Mouse (Mus musculus): Measurements from ENCODE around the gene Tfpi. TPM values are rescaled to one million over a fixed set of nuclear protein-coding genes. Genes with fewer than 3 reads are reported as not detected.
"Not testable (repeated sequence)": the region's sequence is repeated elsewhere in the genome, so short reads cannot be mapped to it uniquely, and the experiment has no call there.

The Tfpi gene
- polyA plus RNA-seq, 1 experiment from 2014 or later = 24.6 TPM

GRCm38 (mm10) chr2:84504954-84505394 is 28.4 kb upstream of the Tfpi start:
- not testable (repeated sequence) for H3K4me1 ChIP-seq; H3K9ac ChIP-seq; ATAC-seq (ENCODE audit: insufficient number of reproducible peaks, low FRiP score, low TSS enrichment, low read depth); H3K4me3 ChIP-seq (replicated peaks); H3K36me3 ChIP-seq; H3K9me3 ChIP-seq (replicated peaks); H3K27me3 ChIP-seq
- peak overlapping the region; percentile 66; the same call in 1 of the 2 replicates for H3K27ac ChIP-seq (replicated peaks)
- H3K4me2 ChIP-seq (replicated peaks) = 0 out of 2 replicates have a peak overlapping the region, but pooled peaks have one; percentile 12
- 56% methylated on average over 7 of the region's 11 CpGs for WGBS

DNA sequence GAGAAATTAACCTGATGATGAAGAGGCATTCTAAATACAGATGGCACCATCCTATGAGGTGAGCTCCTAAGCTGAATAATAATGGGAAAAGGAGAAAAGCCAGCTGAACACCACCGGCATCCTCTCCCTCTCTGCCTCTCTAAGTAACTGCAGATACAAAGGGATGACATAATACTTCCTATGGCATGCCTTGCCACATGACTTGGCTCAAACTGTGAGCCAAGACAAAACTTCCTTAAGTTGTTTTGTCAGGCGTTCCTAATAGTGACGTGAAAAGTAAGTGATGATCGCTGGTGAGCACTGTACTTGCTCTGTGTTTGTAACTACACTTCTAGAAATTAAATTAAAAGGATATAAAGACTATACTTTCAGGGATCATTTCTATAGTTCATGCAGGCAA is 27.7 kb upstream of the Tfpi start:
- no peaks in the 10 kb centered on the region for H3K4me1 ChIP-seq
- no peaks in the 10 kb centered on the region for H3K9me3 ChIP-seq (replicated peaks)
- WGBS = 65% methylated on average over 4 of the region's 4 CpGs
- ATAC-seq (ENCODE audit: insufficient number of reproducible peaks, low FRiP score, low TSS enrichment, low read depth) = no peak
- H3K9ac ChIP-seq = no peak overlapping the region
- H3K36me3 ChIP-seq = no peaks in the 10 kb centered on the region
- H3K4me2 ChIP-seq (replicated peaks) = no peak overlapping the region
- H3K27ac ChIP-seq (replicated peaks) = no peak overlapping the region
- H3K27me3 ChIP-seq = no peaks in the 10 kb centered on the region
- H3K4me3 ChIP-seq (replicated peaks) = no peak overlapping the region

DNA sequence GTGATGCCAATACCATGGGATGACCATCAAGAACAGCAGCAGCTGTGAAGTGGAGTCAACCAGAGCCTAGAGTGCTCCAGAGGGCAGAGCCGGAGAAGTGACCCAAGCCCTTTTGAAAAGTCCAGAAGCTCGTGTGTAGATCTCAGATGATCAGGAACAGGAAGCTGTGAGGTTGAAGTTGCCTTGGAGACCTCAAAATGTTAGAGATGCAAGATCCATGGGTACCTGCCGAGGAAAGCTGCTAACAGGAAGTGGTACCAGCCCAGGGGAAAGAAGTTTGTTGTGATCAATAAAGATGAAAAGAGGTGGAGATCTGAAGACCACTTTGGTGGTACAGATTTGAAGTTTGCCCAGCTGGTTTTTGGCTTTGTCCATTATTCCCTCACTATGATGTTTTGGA is 22.3 kb upstream of the Tfpi start:
- Histone ChIP-seq H3K4me3 (replicated peaks) (no peak overlapping the region), H3K4me1 (no peaks in the 10 kb centered on the region), H3K27ac (replicated peaks) (no peak overlapping the region), H3K4me2 (replicated peaks) (no peak overlapping the region), H3K36me3 (no peaks in the 10 kb centered on the region), H3K9ac (no peak overlapping the region), H3K27me3 (no peaks in the 10 kb centered on the region), H3K9me3 (replicated peaks) (no peaks in the 10 kb centered on the region)
- 68% methylated on average over 3 of the region's 3 CpGs for WGBS
- ATAC-seq (ENCODE audit: insufficient number of reproducible peaks, low FRiP score, low TSS enrichment, low read depth) = no peak

DNA sequence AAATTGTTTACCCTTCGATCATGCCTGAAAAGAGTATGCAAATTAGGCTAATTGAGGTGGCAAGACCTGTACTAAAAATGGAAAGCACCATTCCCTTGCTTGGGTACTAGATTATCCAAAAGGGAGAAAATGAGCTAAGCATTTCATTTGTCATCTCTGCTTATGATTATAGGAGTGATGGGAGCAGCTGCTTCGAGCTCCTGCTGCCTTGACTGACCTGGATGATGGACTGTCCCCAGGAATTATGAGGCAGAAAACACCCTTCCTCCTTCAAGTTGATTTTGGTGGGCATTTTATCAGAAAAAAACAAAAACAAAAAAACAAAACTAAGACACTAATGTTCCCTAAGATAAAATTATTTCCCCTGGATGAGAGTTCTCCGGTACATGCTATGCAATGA is 18.5 kb upstream of the Tfpi start:
- 75% methylated on average over 3 of the region's 3 CpGs for WGBS
- H3K9me3 ChIP-seq (replicated peaks) = no peaks in the 10 kb centered on the region

DNA sequence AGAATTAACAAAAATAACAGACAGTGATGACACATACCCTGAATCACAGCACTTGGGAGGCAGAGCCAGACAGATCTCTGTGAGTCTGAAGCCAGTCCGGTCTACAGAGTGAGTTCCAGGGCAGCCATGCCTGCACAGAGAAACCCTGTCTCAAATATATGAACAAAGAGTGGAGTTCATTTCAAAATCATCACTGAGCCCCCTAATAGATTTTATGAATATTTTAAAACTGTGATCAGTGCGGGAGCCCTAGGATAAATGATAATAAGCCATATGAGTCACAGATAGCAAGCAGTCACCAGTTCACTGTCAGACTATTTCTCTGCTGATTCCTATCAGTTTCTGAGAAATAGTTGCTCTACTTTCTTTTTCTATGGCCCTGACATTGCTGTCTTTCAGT is 17.1 kb upstream of the Tfpi start:
- Histone ChIP-seq H3K27ac (replicated peaks) (no peak overlapping the region), H3K9ac (no peak overlapping the region), H3K36me3 (no peaks in the 10 kb centered on the region), H3K9me3 (replicated peaks) (no peaks in the 10 kb centered on the region), H3K4me1 (no peaks in the 10 kb centered on the region), H3K4me2 (replicated peaks) (no peak overlapping the region), H3K4me3 (replicated peaks) (no peak overlapping the region), H3K27me3 (no peaks in the 10 kb centered on the region)
- 89% methylated on average over 2 of the region's 2 CpGs for WGBS
- ATAC-seq (ENCODE audit: insufficient number of reproducible peaks, low FRiP score, low TSS enrichment, low read depth) = no peak

More for the DNA sequence above, 18.5 kb upstream of the Tfpi start:
- no peak for ATAC-seq (ENCODE audit: insufficient number of reproducible peaks, low FRiP score, low TSS enrichment, low read depth)
- Histone ChIP-seq H3K36me3 (no peaks in the 10 kb centered on the region), H3K4me2 (replicated peaks) (no peak overlapping the region), H3K27ac (replicated peaks) (no peak overlapping the region), H3K9ac (no peak overlapping the region), H3K27me3 (no peaks in the 10 kb centered on the region), H3K4me3 (replicated peaks) (no peak overlapping the region), H3K4me1 (no peaks in the 10 kb centered on the region)

- 74% methylated on average over 1 of the region's 1 CpGs for WGBS
- no peak overlapping the region for H3K4me2 ChIP-seq (replicated peaks)
- H3K9me3 ChIP-seq (replicated peaks) = no peaks in the 10 kb centered on the region
- H3K4me3 ChIP-seq (replicated peaks) = no peak overlapping the region
- no peaks in the 10 kb centered on the region for H3K36me3 ChIP-seq
- H3K9ac ChIP-seq = no peak overlapping the region
- H3K27ac ChIP-seq (replicated peaks) = no peak overlapping the region
- no peak for ATAC-seq (ENCODE audit: insufficient number of reproducible peaks, low FRiP score, low TSS enrichment, low read depth)
- no peaks in the 10 kb centered on the region for H3K4me1 ChIP-seq
- H3K27me3 ChIP-seq = no peaks in the 10 kb centered on the region
These were observed 15.1 kb upstream of the Tfpi start for GRCm38 (mm10) chr2:84491715-84492114.

DNA sequence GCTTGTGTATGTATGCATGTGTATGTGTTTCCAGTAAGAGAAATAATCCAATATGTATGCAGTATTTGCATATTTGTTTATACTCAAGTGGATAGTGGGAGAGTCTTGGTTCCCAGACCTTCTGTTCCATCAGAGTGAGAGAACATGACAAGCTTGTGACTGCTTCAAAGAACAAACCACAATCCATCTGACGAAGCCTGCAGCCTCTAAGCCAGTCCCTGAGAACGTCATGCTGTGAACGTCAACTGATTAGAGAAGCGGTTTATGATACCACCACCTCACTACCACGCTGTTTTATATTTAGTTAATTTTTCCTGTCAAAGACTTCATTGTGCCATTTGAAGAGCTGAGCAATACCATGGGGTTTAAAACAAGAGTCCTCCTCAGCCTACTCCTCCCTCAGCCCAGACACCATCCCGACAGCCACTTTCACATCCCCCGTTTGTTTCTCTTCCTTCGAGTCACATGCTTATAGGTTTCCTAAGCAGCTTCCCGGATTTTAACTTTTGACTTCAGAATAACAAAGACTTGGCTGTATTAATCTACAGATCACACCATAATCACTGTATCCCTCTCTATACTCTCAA is 11.2 kb upstream of the Tfpi start:
- H3K9me3 ChIP-seq (replicated peaks) = no peaks in the 10 kb centered on the region
- H3K36me3 ChIP-seq = no peaks in the 10 kb centered on the region
- 61% methylated on average over 9 of the region's 9 CpGs for WGBS
- H3K4me2 ChIP-seq (replicated peaks) = no peak overlapping the region
- ATAC-seq (ENCODE audit: insufficient number of reproducible peaks, low FRiP score, low TSS enrichment, low read depth) = no peak
- H3K27ac ChIP-seq (replicated peaks) = no peak overlapping the region
- H3K4me3 ChIP-seq (replicated peaks) = no peak overlapping the region
- H3K27me3 ChIP-seq = no peaks in the 10 kb centered on the region
- H3K9ac ChIP-seq = no peak overlapping the region
- no peaks in the 10 kb centered on the region for H3K4me1 ChIP-seq

DNA sequence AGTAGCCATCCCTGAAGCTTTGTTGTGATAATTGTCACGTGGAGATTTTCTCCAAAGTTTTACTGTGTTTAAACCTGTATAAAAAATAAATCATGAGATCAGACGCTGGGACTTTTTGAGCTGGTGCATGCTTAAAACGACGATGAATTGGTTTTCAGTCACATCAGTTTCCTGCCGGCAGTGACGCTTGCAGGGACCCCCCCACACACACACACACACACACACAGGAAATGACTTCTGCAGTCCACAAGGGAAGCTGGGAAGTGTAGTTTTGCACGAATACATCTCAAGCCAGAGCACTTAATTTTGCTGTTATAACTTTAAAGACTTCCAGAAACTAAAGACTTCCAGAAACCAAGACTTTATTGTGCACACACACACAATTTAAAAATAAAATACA is 5.3 kb upstream of the Tfpi start:
- no peak overlapping the region for H3K9ac ChIP-seq
- H3K9me3 ChIP-seq (replicated peaks) = no peaks in the 10 kb centered on the region
- H3K27ac ChIP-seq (replicated peaks) = no peak overlapping the region
- no peak overlapping the region for H3K4me2 ChIP-seq (replicated peaks)
- H3K4me1 ChIP-seq = no peaks in the 10 kb centered on the region
- H3K27me3 ChIP-seq = no peaks in the 10 kb centered on the region
- no peak for ATAC-seq (ENCODE audit: insufficient number of reproducible peaks, low FRiP score, low TSS enrichment, low read depth)
- no peaks in the 10 kb centered on the region for H3K36me3 ChIP-seq
- peak overlapping the region; percentile 5; the same call in 1 of the 2 replicates for H3K4me3 ChIP-seq (replicated peaks)
- WGBS = 29% methylated on average over 7 of the region's 7 CpGs

DNA sequence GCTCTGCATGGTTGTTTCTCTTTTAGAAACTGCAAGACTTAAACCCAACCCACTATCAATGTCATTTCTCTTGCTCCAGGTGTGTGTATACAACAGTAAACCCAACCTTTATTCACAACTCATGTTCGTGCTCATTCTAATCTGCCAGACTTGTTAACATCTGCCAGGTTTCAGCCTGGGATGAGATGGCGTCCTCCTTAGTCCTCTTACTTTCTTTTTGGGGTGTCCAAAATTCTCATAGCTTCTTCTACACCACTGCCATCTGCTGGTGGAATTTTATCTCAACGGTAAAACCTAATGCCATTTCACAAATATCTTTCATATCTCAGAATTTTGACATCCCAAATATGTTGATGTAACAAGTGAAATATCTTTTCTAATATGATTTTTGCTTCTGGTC is 2.5 kb upstream of the Tfpi start:
- H3K4me2 ChIP-seq (replicated peaks) = 0 out of 2 replicates have a peak overlapping the region, but pooled peaks have one; percentile 13
- WGBS = 24% methylated on average over 3 of the region's 3 CpGs
- H3K27me3 ChIP-seq = no peaks in the 10 kb centered on the region
- H3K9ac ChIP-seq = no peak overlapping the region
- no peak for ATAC-seq (ENCODE audit: insufficient number of reproducible peaks, low FRiP score, low TSS enrichment, low read depth)
- H3K4me3 ChIP-seq (replicated peaks) = no peak overlapping the region
- no peak overlapping the region for H3K27ac ChIP-seq (replicated peaks)
- no peaks in the 10 kb centered on the region for H3K36me3 ChIP-seq
- no peaks in the 10 kb centered on the region for H3K4me1 ChIP-seq
- H3K9me3 ChIP-seq (replicated peaks) = no peaks in the 10 kb centered on the region

GRCm38 (mm10) chr2:84477759-84478158 is 1.2 kb upstream of the Tfpi start:
- Histone ChIP-seq H3K9ac (no peak overlapping the region), H3K27ac (replicated peaks) (no peak overlapping the region), H3K27me3 (no peaks in the 10 kb centered on the region), H3K9me3 (replicated peaks) (no peaks in the 10 kb centered on the region), H3K4me1 (no peaks in the 10 kb centered on the region), H3K4me2 (replicated peaks) (no peak overlapping the region), H3K4me3 (replicated peaks) (no peak overlapping the region), H3K36me3 (no peaks in the 10 kb centered on the region)
- 81% methylated on average over 6 of the region's 6 CpGs for WGBS
- ATAC-seq (ENCODE audit: insufficient number of reproducible peaks, low FRiP score, low TSS enrichment, low read depth) = no peak

GRCm38 (mm10) chr2:84476131-84476530 is 444 bp downstream of the Tfpi start:
- peak overlapping the region; percentile 34 for H3K4me3 ChIP-seq (replicated peaks)
- H3K9ac ChIP-seq = no peak overlapping the region
- H3K9me3 ChIP-seq (replicated peaks) = no peaks in the 10 kb centered on the region
- no peaks in the 10 kb centered on the region for H3K4me1 ChIP-seq
- peak overlapping the region; percentile 33 for H3K4me2 ChIP-seq (replicated peaks)
- WGBS = 50% methylated on average over 3 of the region's 3 CpGs
- H3K36me3 ChIP-seq = no peaks in the 10 kb centered on the region
- no peak overlapping the region for H3K27ac ChIP-seq (replicated peaks)
- ATAC-seq (ENCODE audit: insufficient number of reproducible peaks, low FRiP score, low TSS enrichment, low read depth) = no peak
- no peaks in the 10 kb centered on the region for H3K27me3 ChIP-seq

DNA sequence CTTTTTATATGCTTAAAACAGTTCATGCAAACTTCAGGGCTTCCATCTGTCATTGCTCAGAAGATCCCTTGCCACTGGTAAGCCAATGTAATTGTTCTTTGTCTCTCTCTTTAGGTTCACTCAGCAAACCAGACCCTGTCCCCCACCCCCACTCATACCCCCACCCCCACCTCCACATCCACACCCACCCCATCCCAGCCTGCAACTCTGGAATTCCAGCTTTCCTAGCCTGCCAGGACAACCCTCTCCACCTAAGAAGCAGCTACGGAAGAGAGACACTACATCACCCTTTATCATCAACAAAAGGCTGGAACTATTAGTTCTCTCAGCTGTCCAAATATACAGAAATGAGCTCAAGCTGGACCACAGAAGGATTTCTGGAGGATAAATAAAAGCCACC is 974 bp downstream of the Tfpi start:
- ATAC-seq (ENCODE audit: insufficient number of reproducible peaks, low FRiP score, low TSS enrichment, low read depth) = no peak
- H3K4me1 ChIP-seq = no peaks in the 10 kb centered on the region
- H3K9me3 ChIP-seq (replicated peaks) = no peaks in the 10 kb centered on the region
- H3K4me3 ChIP-seq (replicated peaks) = peak overlapping the region; percentile 34
- peak overlapping the region; percentile 33 for H3K4me2 ChIP-seq (replicated peaks)
- no peak overlapping the region for H3K27ac ChIP-seq (replicated peaks)
- H3K9ac ChIP-seq = no peak overlapping the region
- H3K27me3 ChIP-seq = no peaks in the 10 kb centered on the region
- H3K36me3 ChIP-seq = no peaks in the 10 kb centered on the region
- 31% methylated on average over 1 of the region's 1 CpGs for WGBS

All from embryonic facial prominence, embryonic 15.5 days (tissue).